Mouse (Mus musculus): Measurements from ENCODE around the gene Cct2. TPM values are rescaled to one million over a fixed set of nuclear protein-coding genes. Genes with fewer than 3 reads are reported as not detected.
"Not testable (repeated sequence)": the region's sequence is repeated elsewhere in the genome, so short reads cannot be mapped to it uniquely, and the experiment has no call there.

Gene Cct2
- polyA plus RNA-seq, 1 experiment from 2014 or later, result 276 TPM

- peak; percentile 23; the same call in 1 of the 2 replicates for ATAC-seq (ENCODE audit: low FRiP score)
- Histone ChIP-seq H3K9ac (peak within 1 kb of the TSS; percentile 55), H3K4me3 (peak within 1 kb of the TSS; percentile 8; the same call in 1 of the 2 replicates), H3K27me3 (no peaks in the 10 kb centered on the region; the same call in 1 of the 2 replicates), H3K27ac (no peak within 1 kb of the TSS), H3K4me1 (replicated peaks) (peaks cover 12% of the 10 kb centered on the region; the same call in 1 of the 2 replicates), H3K9me3 (no peaks in the 10 kb centered on the region), H3K4me2 (peak within 1 kb of the TSS; percentile 43), H3K36me3 (peaks cover 21% of the 10 kb centered on the region)
- WGBS, result 46% methylated on average over 40 of the region's 40 CpGs
These were observed 18.2 kb downstream of the Cct2 start, which contains the start of gene Lrrc10 for GRCm38 (mm10) chr10:117045175-117046056. Gene Lrrc10 (plus strand): TSS chr10:117045341.

DNA sequence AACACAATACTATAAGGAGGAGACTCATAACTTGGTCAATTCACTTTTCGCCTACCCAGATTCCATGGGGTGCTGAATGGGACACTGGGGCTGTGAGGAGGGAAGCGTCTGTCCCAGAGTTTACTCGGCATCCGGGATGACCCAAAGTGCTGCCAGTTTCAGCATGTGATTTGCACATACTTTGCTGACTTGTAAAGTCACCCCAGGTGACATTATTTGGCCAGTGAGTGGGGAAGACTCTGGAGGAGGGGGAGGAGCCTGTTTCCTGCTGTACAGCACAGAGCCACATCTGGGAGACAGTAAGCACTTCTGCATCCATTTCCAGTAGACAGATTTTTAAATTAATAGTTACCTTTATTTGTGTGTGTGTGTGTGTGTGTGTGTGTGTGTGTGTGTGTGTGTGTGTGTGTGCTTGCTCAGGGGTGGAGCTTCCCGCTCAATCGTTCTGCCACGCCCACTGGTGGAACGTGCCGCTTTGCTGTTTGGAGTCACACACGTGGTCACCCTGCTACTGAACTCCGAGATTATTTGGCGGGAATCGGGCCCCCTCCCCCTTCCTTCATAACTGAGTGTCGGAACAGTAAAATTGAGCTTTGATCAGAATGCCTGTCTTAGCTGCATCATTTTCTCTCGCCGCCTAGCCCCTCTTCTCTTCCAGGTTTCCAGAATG, 20.0 kb downstream of the Cct2 start:
- H3K4me3 ChIP-seq; H3K27ac ChIP-seq; H3K9ac ChIP-seq; H3K36me3 ChIP-seq; ATAC-seq (ENCODE audit: low FRiP score); H3K9me3 ChIP-seq; H3K27me3 ChIP-seq; H3K4me2 ChIP-seq: not testable (repeated sequence)
- H3K4me1 ChIP-seq (replicated peaks), result peaks cover 12% of the 10 kb centered on the region; the same call in 1 of the 2 replicates
- 54% methylated on average over 16 of the region's 16 CpGs for WGBS

DNA sequence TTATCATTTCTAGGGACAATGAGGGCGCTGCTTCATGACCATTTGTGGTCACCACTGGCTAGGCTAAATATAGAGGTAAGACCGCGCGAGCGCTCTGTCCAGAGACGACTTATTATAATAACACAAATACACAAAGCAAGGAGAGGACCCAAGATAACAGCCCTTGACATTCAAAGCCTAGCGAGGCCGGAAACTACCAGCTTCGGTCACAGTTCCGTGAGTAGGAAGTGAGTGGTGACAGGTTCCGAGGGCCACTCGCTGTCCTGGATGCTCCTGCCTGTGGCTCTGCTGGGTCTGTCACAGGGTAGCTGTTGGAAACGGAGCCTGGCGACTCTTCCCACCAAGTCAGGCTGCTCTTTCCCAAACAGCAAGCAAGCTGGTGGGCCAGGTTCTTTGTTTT, 21.3 kb downstream of the Cct2 start:
- Histone ChIP-seq H3K27me3 (no peaks in the 10 kb centered on the region; the same call in 1 of the 2 replicates), H3K4me2 (no peak overlapping the region), H3K36me3 (no peaks in the 10 kb centered on the region), H3K4me1 (replicated peaks) (peaks cover 12% of the 10 kb centered on the region; the same call in 1 of the 2 replicates), H3K4me3 (no peak overlapping the region), H3K9me3 (no peaks in the 10 kb centered on the region), H3K27ac (no peak overlapping the region), H3K9ac (no peak overlapping the region)
- WGBS, result 85% methylated on average over 14 of the region's 14 CpGs
- ATAC-seq (ENCODE audit: low FRiP score), result no peak

DNA sequence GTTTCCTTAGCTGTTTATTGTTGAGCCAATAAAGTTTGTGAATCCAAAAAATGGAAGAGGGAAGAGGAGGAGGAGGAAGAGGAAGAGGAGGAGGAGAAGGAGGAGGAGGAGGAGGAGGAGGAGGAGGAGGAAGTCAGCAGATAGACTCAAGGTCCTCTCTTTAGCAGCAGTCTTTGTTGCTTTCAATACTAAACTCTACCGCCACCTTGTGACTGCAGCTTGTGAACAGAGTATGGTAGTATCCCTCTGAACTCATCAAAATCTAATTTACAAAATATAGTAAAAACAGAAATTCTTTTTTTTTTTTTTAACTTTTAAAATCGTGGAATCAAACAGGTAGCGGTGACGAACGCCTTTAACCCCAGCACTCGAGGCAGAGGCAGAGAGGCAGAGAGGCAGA, 23.3 kb downstream of the Cct2 start:
- Histone ChIP-seq H3K9ac (no peak overlapping the region), H3K4me1 (replicated peaks) (0 out of 2 replicates have a peak, but pooled peaks cover 3% of the 10 kb centered on the region), H3K9me3 (no peaks in the 10 kb centered on the region), H3K4me2 (no peak overlapping the region), H3K27me3 (no peaks in the 10 kb centered on the region), H3K36me3 (no peaks in the 10 kb centered on the region), H3K27ac (no peak overlapping the region), H3K4me3 (no peak overlapping the region)
- ATAC-seq (ENCODE audit: low FRiP score), result no peak
- 68% methylated on average over 6 of the region's 6 CpGs for WGBS

DNA sequence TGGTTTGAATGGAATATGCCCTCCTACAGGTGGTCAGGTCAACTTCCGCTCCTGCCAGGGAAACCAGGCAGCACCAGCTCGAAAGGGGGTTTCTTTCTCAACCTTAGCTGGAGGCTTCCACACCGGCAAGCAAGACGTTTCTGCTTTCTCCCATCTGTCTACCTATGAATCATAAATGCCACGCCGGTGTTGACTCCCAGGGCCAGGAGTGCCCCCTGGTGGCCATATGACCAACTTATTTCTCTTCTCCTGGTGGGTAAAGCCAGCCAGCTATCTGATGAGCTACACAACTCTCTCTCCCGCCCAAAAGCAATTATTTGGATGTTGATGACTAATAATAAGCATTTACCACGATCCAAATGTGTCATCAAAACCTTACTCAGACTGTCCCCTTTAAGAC, 29.8 kb downstream of the Cct2 start:
- Histone ChIP-seq H3K4me1 (replicated peaks) (no peaks in the 10 kb centered on the region), H3K36me3 (no peaks in the 10 kb centered on the region), H3K9me3 (no peaks in the 10 kb centered on the region), H3K27ac (no peak overlapping the region), H3K27me3 (no peaks in the 10 kb centered on the region), H3K9ac (no peak overlapping the region), H3K4me3 (no peak overlapping the region), H3K4me2 (no peak overlapping the region)
- ATAC-seq (ENCODE audit: low FRiP score), result no peak
- 25% methylated on average over 8 of the region's 8 CpGs for WGBS

- 91% methylated on average over 3 of the region's 3 CpGs for WGBS
- H3K27ac ChIP-seq, result no peak overlapping the region
- ATAC-seq (ENCODE audit: low FRiP score), result no peak
- no peaks in the 10 kb centered on the region for H3K36me3 ChIP-seq
- no peaks in the 10 kb centered on the region for H3K9me3 ChIP-seq
- H3K4me1 ChIP-seq (replicated peaks), result no peaks in the 10 kb centered on the region
- no peak overlapping the region for H3K4me3 ChIP-seq
- H3K27me3 ChIP-seq, result no peaks in the 10 kb centered on the region
- H3K9ac ChIP-seq, result no peak overlapping the region
- H3K4me2 ChIP-seq, result no peak overlapping the region
These were observed 32.5 kb downstream of the Cct2 start for GRCm38 (mm10) chr10:117031160-117031559.

DNA sequence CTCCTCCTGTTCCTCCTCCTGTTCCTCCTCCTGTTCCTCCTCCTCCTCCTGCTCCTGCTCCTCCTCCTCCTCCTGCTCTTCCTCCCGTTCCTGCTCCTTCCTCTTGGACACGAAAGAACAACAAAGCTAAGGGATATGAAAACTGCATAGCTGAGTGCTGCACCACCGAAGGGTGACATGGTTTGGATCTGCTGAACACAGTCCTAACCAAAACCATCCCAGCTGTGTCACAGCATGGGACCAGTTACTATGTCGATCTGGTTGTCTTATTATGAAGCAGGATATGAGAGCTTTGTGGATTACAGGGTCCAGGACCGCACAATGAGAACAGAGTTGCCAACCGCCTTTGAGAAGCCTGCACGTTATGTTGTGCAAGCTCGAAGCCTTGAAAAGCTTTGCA, 37.4 kb downstream of the Cct2 start:
- H3K4me1 ChIP-seq (replicated peaks), result peaks cover 4% of the 10 kb centered on the region
- H3K27ac ChIP-seq, result no peak overlapping the region
- no peak overlapping the region for H3K4me3 ChIP-seq
- H3K9me3 ChIP-seq, result no peaks in the 10 kb centered on the region
- H3K4me2 ChIP-seq, result no peak overlapping the region
- no peak for ATAC-seq (ENCODE audit: low FRiP score)
- H3K36me3 ChIP-seq, result no peaks in the 10 kb centered on the region
- no peak overlapping the region for H3K9ac ChIP-seq
- peaks cover 7% of the 10 kb centered on the region; the same call in 1 of the 2 replicates for H3K27me3 ChIP-seq
- 84% methylated on average over 8 of the region's 8 CpGs for WGBS

DNA sequence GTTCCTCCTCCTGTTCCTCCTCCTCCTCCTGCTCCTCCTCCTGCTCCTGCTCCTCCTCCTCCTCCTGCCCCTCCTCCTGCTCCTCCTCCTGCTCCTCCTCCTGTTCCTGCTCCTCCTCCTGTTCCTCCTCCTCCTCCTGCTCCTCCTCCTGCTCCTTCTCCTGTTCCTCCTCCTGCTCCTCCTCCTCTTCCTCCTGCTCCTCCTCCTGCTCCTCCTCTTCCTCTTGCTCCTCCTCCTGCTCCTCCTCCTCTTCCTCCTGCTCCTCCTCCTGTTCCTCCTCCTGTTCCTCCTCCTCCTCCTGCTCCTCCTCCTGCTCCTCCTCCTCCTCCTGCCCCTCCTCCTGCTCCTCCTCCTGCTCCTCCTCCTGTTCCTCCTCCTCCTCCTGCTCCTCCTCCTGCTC, 37.8 kb downstream of the Cct2 start:
- not testable (repeated sequence) for H3K4me2 ChIP-seq; H3K9ac ChIP-seq; H3K27me3 ChIP-seq; H3K4me3 ChIP-seq; H3K27ac ChIP-seq; H3K9me3 ChIP-seq; ATAC-seq (ENCODE audit: low FRiP score); H3K4me1 ChIP-seq (replicated peaks); H3K36me3 ChIP-seq

DNA sequence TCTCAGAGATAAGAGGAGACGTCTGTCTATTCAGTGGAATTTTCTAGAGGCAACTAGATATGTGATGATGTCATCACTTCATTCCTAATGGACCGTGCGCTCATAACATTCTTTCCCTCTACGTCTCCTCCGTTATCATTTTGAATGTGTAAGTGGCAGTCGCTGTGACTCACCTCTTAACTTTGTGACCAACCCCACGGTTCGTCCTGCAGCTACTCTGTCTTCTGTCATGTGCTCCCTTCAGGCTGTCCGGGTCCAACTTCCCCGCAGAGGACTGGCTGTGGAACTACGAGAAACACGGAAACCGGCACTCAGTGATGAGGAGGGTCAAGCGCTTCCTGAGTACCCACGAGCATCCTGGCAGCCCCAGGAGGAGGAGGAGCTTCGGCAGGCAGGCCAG, 39.9 kb downstream of the Cct2 start:
- Histone ChIP-seq H3K4me1 (replicated peaks) (peaks cover 8% of the 10 kb centered on the region), H3K9me3 (no peaks in the 10 kb centered on the region), H3K27ac (no peak overlapping the region), H3K4me2 (no peak overlapping the region), H3K4me3 (no peak overlapping the region), H3K27me3 (peaks cover 7% of the 10 kb centered on the region; the same call in 1 of the 2 replicates), H3K9ac (no peak overlapping the region), H3K36me3 (no peaks in the 10 kb centered on the region)
- ATAC-seq (ENCODE audit: low FRiP score), result no peak
- 70% methylated on average over 16 of the region's 16 CpGs for WGBS

- Histone ChIP-seq H3K4me2 (0 out of 2 replicates have a peak overlapping the region, but pooled peaks have one; percentile 4), H3K27me3 (peaks cover 7% of the 10 kb centered on the region; the same call in 1 of the 2 replicates), H3K36me3 (no peaks in the 10 kb centered on the region), H3K9me3 (no peaks in the 10 kb centered on the region), H3K4me3 (no peak overlapping the region), H3K27ac (no peak overlapping the region), H3K9ac (peak overlapping the region; percentile 19; the same call in 1 of the 2 replicates), H3K4me1 (replicated peaks) (peaks cover 17% of the 10 kb centered on the region)
- 17% methylated on average over 21 of the region's 21 CpGs for WGBS
- no peak for ATAC-seq (ENCODE audit: low FRiP score)
These were observed 42.4 kb downstream of the Cct2 start for GRCm38 (mm10) chr10:117021020-117021754.

DNA sequence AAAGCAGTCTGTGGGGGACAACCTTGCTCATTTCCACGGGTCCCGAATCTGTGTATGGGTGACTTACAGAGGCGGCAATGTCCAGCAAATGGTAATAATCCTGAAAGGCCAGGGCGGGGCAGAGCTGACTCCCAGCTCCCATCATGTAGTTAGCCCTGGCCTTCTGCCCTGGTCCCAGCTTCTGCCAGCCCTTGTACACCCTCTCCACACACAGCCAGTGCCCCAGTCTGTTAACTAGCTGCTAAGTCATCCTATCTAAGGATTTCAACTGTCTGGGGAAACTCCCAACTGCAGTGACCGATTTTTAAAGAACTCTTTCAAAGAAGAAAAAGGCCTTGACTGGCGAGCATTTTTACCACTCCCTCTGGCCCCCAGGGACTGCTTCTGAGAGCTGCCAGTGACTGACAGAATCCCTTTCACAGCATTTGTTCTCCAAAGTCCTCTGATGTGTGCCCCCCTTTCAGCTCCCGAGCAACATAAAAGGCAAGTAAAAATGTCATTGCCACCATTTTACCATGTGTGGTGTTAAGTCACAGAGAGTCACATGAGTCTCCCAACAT, 45.3 kb downstream of the Cct2 start:
- WGBS, result 42% methylated on average over 7 of the region's 7 CpGs
- Histone ChIP-seq H3K4me2 (no peak overlapping the region), H3K4me3 (no peak overlapping the region), H3K9me3 (no peaks in the 10 kb centered on the region), H3K27me3 (no peaks in the 10 kb centered on the region), H3K4me1 (replicated peaks) (peaks cover 23% of the 10 kb centered on the region), H3K9ac (no peak overlapping the region), H3K27ac (no peak overlapping the region), H3K36me3 (no peaks in the 10 kb centered on the region)
- ATAC-seq (ENCODE audit: low FRiP score), result no peak

GRCm38 (mm10) chr10:117014565-117014964, 49.0 kb downstream of the Cct2 start:
- Histone ChIP-seq H3K4me1 (replicated peaks) (peaks cover 15% of the 10 kb centered on the region), H3K36me3 (no peaks in the 10 kb centered on the region), H3K27ac (no peak overlapping the region), H3K27me3 (no peaks in the 10 kb centered on the region), H3K9me3 (no peaks in the 10 kb centered on the region), H3K4me2 (no peak overlapping the region), H3K4me3 (no peak overlapping the region), H3K9ac (no peak overlapping the region)
- ATAC-seq (ENCODE audit: low FRiP score), result no peak
- 67% methylated on average over 5 of the region's 5 CpGs for WGBS

Data from hindbrain, embryonic 13.5 days (tissue).